Mouse (Mus musculus): ENCODE measurements around the gene Pth1r. TPM values are rescaled to one million over a fixed set of nuclear protein-coding genes. Genes with fewer than 3 reads are reported as not detected.

The Pth1r gene
- polyA plus RNA-seq, 1 experiment from 2014 or later: 49.7 TPM

Other genes starting within 250 kb of the Pth1r start
- 24.0 and 29.5 TPM in 2 replicates for gene Setd2, start 214.5 kb downstream of the Pth1r start, polyA plus RNA-seq (2016; fragmentation: Nextera tagmentation; extraction: Ambion mirVana)
- gene Nradd, start 122.7 kb downstream of the Pth1r start, polyA plus RNA-seq (2016; fragmentation: Nextera tagmentation; extraction: Ambion mirVana): 28.5 and 32.3 TPM in 2 replicates
- gene Nbeal2, start 93.0 kb downstream of the Pth1r start, polyA plus RNA-seq (2016; fragmentation: Nextera tagmentation; extraction: Ambion mirVana): 2.4 and 3.1 TPM in 2 replicates
- gene Ccdc12, start 90.6 kb downstream of the Pth1r start, polyA plus RNA-seq (2016; fragmentation: Nextera tagmentation; extraction: Ambion mirVana): 159 and 189 TPM in 2 replicates
- 1,835 and 3,713 TPM in 2 replicates for gene Myl3, start 5.3 kb downstream of the Pth1r start, polyA plus RNA-seq (2016; fragmentation: Nextera tagmentation; extraction: Ambion mirVana)
- gene Prss42, start 51.0 kb upstream of the Pth1r start, polyA plus RNA-seq (2016; fragmentation: Nextera tagmentation; extraction: Ambion mirVana): not detected in 2 replicates
- gene Prss44, start 66.8 kb upstream of the Pth1r start, polyA plus RNA-seq (2016; fragmentation: Nextera tagmentation; extraction: Ambion mirVana): 0.32 TPM in 1 of 2 replicates, not detected in the other
- gene Prss43, start 79.5 kb upstream of the Pth1r start, polyA plus RNA-seq (2016; fragmentation: Nextera tagmentation; extraction: Ambion mirVana): not detected in 2 replicates
- gene Prss45, start 87.4 kb upstream of the Pth1r start, polyA plus RNA-seq (2016; fragmentation: Nextera tagmentation; extraction: Ambion mirVana): 0.10 TPM in 1 of 2 replicates, not detected in the other
- not detected in 2 replicates for gene Prss46, start 97.4 kb upstream of the Pth1r start, polyA plus RNA-seq (2016; fragmentation: Nextera tagmentation; extraction: Ambion mirVana)
- gene Prss50, start 110.8 kb upstream of the Pth1r start, polyA plus RNA-seq (2016; fragmentation: Nextera tagmentation; extraction: Ambion mirVana): 0.43 and 0.45 TPM in 2 replicates
- 0.91 and 1.6 TPM in 2 replicates for gene Als2cl, start 132.7 kb upstream of the Pth1r start, polyA plus RNA-seq (2016; fragmentation: Nextera tagmentation; extraction: Ambion mirVana)
- gene Tmie, start 133.0 kb upstream of the Pth1r start, polyA plus RNA-seq (2016; fragmentation: Nextera tagmentation; extraction: Ambion mirVana): 0.17 and 0.68 TPM in 2 replicates
- gene Fam240a, start 169.7 kb upstream of the Pth1r start, polyA plus RNA-seq (2016; fragmentation: Nextera tagmentation; extraction: Ambion mirVana): not detected in 2 replicates
- gene Tdgf1, start 199.0 kb upstream of the Pth1r start, polyA plus RNA-seq (2016; fragmentation: Nextera tagmentation; extraction: Ambion mirVana): 0.51 and 1.3 TPM in 2 replicates
- 0.68 and 1.3 TPM in 2 replicates for gene Lrrc2, start 204.4 kb upstream of the Pth1r start, polyA plus RNA-seq (2016; fragmentation: Nextera tagmentation; extraction: Ambion mirVana)
- gene Rtp3, start 243.4 kb upstream of the Pth1r start, polyA plus RNA-seq (2016; fragmentation: Nextera tagmentation; extraction: Ambion mirVana): 0.15 TPM in 1 of 2 replicates, not detected in the other